Mouse (Mus musculus) gastrocnemius, postnatal 36 days (tissue): ENCODE measurements around the gene Hist1h4f. TPM values are rescaled to one million over a fixed set of nuclear protein-coding genes. Genes with fewer than 3 reads are reported as not detected.

ENCODE experiments used
- DNase-seq, 2 experiments: peaks; one replicate each; pipeline ENCODE4 v3.0.0; 2022
- intact Hi-C: fragments of 180-260 bp; cut with DNase I; formaldehyde crosslinking; loops from one replicate; pipeline ENCODE4 v1.15.1; 2025
- microRNA-seq, 2 experiments: library from miRNA; unstranded; fragments of <30 nt; microRNA quantifications; one replicate each; pipeline ENCODE4 v1.2.0; 2021
- total RNA-seq, 2 experiments: library from RNA; stranded (reverse); gene quantifications; 2 replicates each; pipeline ENCODE4 v1.2.3; 2021

Hist1h4f gene
- total RNA-seq, 2 experiments from 2014 or later: 12.5 to 22.4 TPM

- intact Hi-C loops: loop anchor here (5.0 kb wide), 1 partner anchor 1491 kb away; no protein-coding TSS in a partner anchor
- no peak for DNase-seq
Measured at GRCm38 (mm10) chr13:23518295-23518603, 33.2 kb downstream of the Hist1h4f start.

GRCm38 (mm10) chr13:23517603-23518294, 33.7 kb downstream of the Hist1h4f start:
- DNase-seq: peak; percentile 68 to 87
- intact Hi-C loops: loop anchor here (5.0 kb wide), 1 partner anchor 1490 kb away; no protein-coding TSS in a partner anchor

- intact Hi-C loops: loop anchor here (5.0 kb wide), 1 partner anchor 1490 kb away; no protein-coding TSS in a partner anchor
- DNase-seq: peak; percentile 53 to 79
Measured at GRCm38 (mm10) chr13:23516822-23517602, 34.4 kb downstream of the Hist1h4f start.

- DNase-seq: no peak
- intact Hi-C loops: loop anchor here (5.0 kb wide), 1 partner anchor 1489 kb away; no protein-coding TSS in a partner anchor
Measured at GRCm38 (mm10) chr13:23515826-23516620, 35.4 kb downstream of the Hist1h4f start.

- DNase-seq: no peak
- intact Hi-C loops: loop anchor here (5.0 kb wide), 1 partner anchor 1488 kb away; no protein-coding TSS in a partner anchor
Measured at GRCm38 (mm10) chr13:23515281-23515680, 36.2 kb downstream of the Hist1h4f start.

- intact Hi-C loops: no loop called here
- DNase-seq: no peak
Measured at GRCm38 (mm10) chr13:23513517-23513916, 37.9 kb downstream of the Hist1h4f start.

GRCm38 (mm10) chr13:23510127-23510526, 41.3 kb downstream of the Hist1h4f start:
- no peak for DNase-seq
- intact Hi-C loops: no loop called here

GRCm38 (mm10) chr13:23506819-23507515, 44.5 kb downstream of the Hist1h4f start:
- intact Hi-C loops: no loop called here
- no peak for DNase-seq

- intact Hi-C loops: no loop called here
- DNase-seq: no peak
Measured at GRCm38 (mm10) chr13:23506351-23506750, 45.1 kb downstream of the Hist1h4f start.

- DNase-seq: no peak
- intact Hi-C loops: no loop called here
Measured at GRCm38 (mm10) chr13:23505662-23506345, 45.6 kb downstream of the Hist1h4f start.

GRCm38 (mm10) chr13:23503797-23504196, 47.7 kb downstream of the Hist1h4f start:
- no peak for DNase-seq
- intact Hi-C loops: no loop called here

GRCm38 (mm10) chr13:23502916-23503315, 48.5 kb downstream of the Hist1h4f start:
- intact Hi-C loops: no loop called here
- DNase-seq: no peak

- intact Hi-C loops: no loop called here
- DNase-seq: no peak
Measured at GRCm38 (mm10) chr13:23502031-23502567, 49.3 kb downstream of the Hist1h4f start.

- DNase-seq: no peak
- intact Hi-C loops: no loop called here
Measured at GRCm38 (mm10) chr13:23501511-23501910, 49.9 kb downstream of the Hist1h4f start.

Small RNA genes lying within 50 kb of the gene (microRNA-seq; reads per million reads assigned to microRNA genes)
- gene Gm44297: 0 reads per million in 2 experiments
- 0 reads per million in 2 experiments for gene Gm44359
- gene Gm44394: 0 reads per million in 2 experiments
- gene n-TStga1: 0 reads per million in 2 experiments

Other genes with a start within 250 kb of the Hist1h4f start
- 10 to 100 TPM in 1 of 2 experiments, 1 to 10 TPM in 1; 8.4 to 11.1 TPM for gene Zfp322a, start 182.4 kb downstream of the Hist1h4f start, total RNA-seq
- 1 to 10 TPM; 3.2 to 3.3 TPM for gene Abt1, start 127.8 kb downstream of the Hist1h4f start, total RNA-seq
- not detected for gene Btn1a1, start 85.7 kb downstream of the Hist1h4f start, total RNA-seq
- gene Btn2a2, start 62.8 kb downstream of the Hist1h4f start, total RNA-seq: not detected
- 100 to 1,000 TPM; 130 to 153 TPM for gene Hist1h4h, start 20.6 kb downstream of the Hist1h4f start, total RNA-seq
- gene Hist1h2af, start 17.7 kb downstream of the Hist1h4f start, total RNA-seq: 10 to 100 TPM in 1 of 2 experiments, 1 to 10 TPM in 1; 7.7 to 11.5 TPM
- 1 to 10 TPM; 2.8 to 5.0 TPM for gene Hist1h3g, start 16.2 kb downstream of the Hist1h4f start, total RNA-seq
- gene Hist1h2bh, start 8.3 kb downstream of the Hist1h4f start, total RNA-seq: 1 to 10 TPM; 1.7 to 2.1 TPM
- gene Hist1h3f, start 7.6 kb downstream of the Hist1h4f start, total RNA-seq: 1 to 10 TPM; 5.5 to 6.4 TPM
- 1 to 10 TPM; 1.6 to 2.0 TPM for gene Hist1h1d, start 1.6 kb upstream of the Hist1h4f start, total RNA-seq
- 10 to 100 TPM; 11.9 to 17.0 TPM for gene Hist1h3e, start 10.7 kb upstream of the Hist1h4f start, total RNA-seq
- 1 to 10 TPM; 1.6 to 2.8 TPM for gene Hist1h2ae, start 19.6 kb upstream of the Hist1h4f start, total RNA-seq
- 10 to 100 TPM; 15.3 to 21.1 TPM for gene Hist1h2bg, start 19.7 kb upstream of the Hist1h4f start, total RNA-seq
- 1 to 10 TPM; 7.5 to 8.5 TPM for gene Hist1h2bf, start 22.5 kb upstream of the Hist1h4f start, total RNA-seq
- gene Hist1h2ad, start 22.7 kb upstream of the Hist1h4f start, total RNA-seq: 1 to 10 TPM; 1.2 to 2.2 TPM
- gene Hist1h3d, start 24.1 kb upstream of the Hist1h4f start, total RNA-seq: 1 to 10 TPM; 2.8 to 4.8 TPM
- 10 to 100 TPM; 39.6 to 39.7 TPM for gene Hist1h4d, start 29.9 kb upstream of the Hist1h4f start, total RNA-seq
- 10 to 100 TPM; 16.6 to 18.7 TPM for gene Hist1h2be, start 69.5 kb upstream of the Hist1h4f start, total RNA-seq
- gene Hist1h1e, start 70.9 kb upstream of the Hist1h4f start, total RNA-seq: 10 to 100 TPM; 42.9 to 50.8 TPM
- gene Hist1h2ac, start 132.3 kb upstream of the Hist1h4f start, total RNA-seq: 1 to 10 TPM; 1.3 to 1.4 TPM
- 10 to 100 TPM; 65.6 to 72.3 TPM for gene Hist1h2bc, start 132.6 kb upstream of the Hist1h4f start, total RNA-seq
- gene Hist1h1t, start 144.2 kb upstream of the Hist1h4f start, total RNA-seq: not detected
- gene Hist1h4c, start 146.8 kb upstream of the Hist1h4f start, total RNA-seq: 10 to 100 TPM; 62.8 to 75.7 TPM
- 10 to 100 TPM; 17.6 to 27.0 TPM for gene Hfe, start 159.2 kb upstream of the Hist1h4f start, total RNA-seq
- 100 to 1,000 TPM; 188 to 225 TPM for gene Hist1h1c, start 187.2 kb upstream of the Hist1h4f start, total RNA-seq
- gene Hist1h3c, start 194.0 kb upstream of the Hist1h4f start, total RNA-seq: 1 to 10 TPM; 4.5 to 4.6 TPM
- 1 to 10 TPM; 5.1 to 7.0 TPM for gene Hist1h2bb, start 195.1 kb upstream of the Hist1h4f start, total RNA-seq
- gene Hist1h2ab, start 199.5 kb upstream of the Hist1h4f start, total RNA-seq: 10 to 100 TPM in 1 of 2 experiments, 1 to 10 TPM in 1; 9.4 to 10.3 TPM
- 10 to 100 TPM; 14.2 to 14.3 TPM for gene Hist1h3b, start 200.6 kb upstream of the Hist1h4f start, total RNA-seq
- gene Hist1h4b, start 205.4 kb upstream of the Hist1h4f start, total RNA-seq: 1 to 10 TPM; 5.8 to 8.4 TPM
- 1 to 10 TPM; 6.4 to 7.2 TPM for gene Hist1h4a, start 209.6 kb upstream of the Hist1h4f start, total RNA-seq
- gene Hist1h3a, start 210.7 kb upstream of the Hist1h4f start, total RNA-seq: 10 to 100 TPM in 1 of 2 experiments, 1 to 10 TPM in 1; 9.9 to 14.4 TPM
- 1 to 10 TPM; 5.6 to 7.4 TPM for gene Hist1h1a, start 212.0 kb upstream of the Hist1h4f start, total RNA-seq
- gene Trim38, start 218.3 kb upstream of the Hist1h4f start, total RNA-seq: not detected